Mouse (Mus musculus): ENCODE data around the gene Pacrg. TPM values are rescaled to one million over a fixed set of nuclear protein-coding genes. Genes with fewer than 3 reads are reported as not detected.
A peak's percentile ranks its signal among the peaks of the same experiment; 100 is the strongest.

Gene Pacrg
- total RNA-seq, 2 experiments from 2014 or later, result 22.9 to 24.3 TPM

GRCm38 (mm10) chr17:10507466-10507865, 332.6 kb downstream of the Pacrg start:
- TF ChIP-seq CTCF (conservative IDR thresholded peaks at IDR 0.05), result no peak
- Histone ChIP-seq H3K27ac (peak overlapping the region; percentile 92), H3K4me3 (no peak overlapping the region)
- peak; percentile 47 to 76 for DNase-seq (ENCODE audit: low spot score in 2 of 2)

GRCm38 (mm10) chr17:10506896-10507295, 333.2 kb downstream of the Pacrg start:
- Histone ChIP-seq H3K4me3 (no peak overlapping the region), H3K27ac (peak overlapping the region; percentile 92)
- no peak for DNase-seq (ENCODE audit: low spot score in 2 of 2)
- no peak for TF ChIP-seq CTCF (conservative IDR thresholded peaks at IDR 0.05)

GRCm38 (mm10) chr17:10501439-10501838, 338.7 kb downstream of the Pacrg start:
- H3K4me3 ChIP-seq, result no peak overlapping the region
- H3K27ac ChIP-seq, result peak overlapping the region; percentile 19; the same call in 1 of the 2 replicates
- TF ChIP-seq CTCF (conservative IDR thresholded peaks at IDR 0.05), result no peak
- DNase-seq (ENCODE audit: low spot score in 2 of 2), result no peak

GRCm38 (mm10) chr17:10500795-10501432, 339.2 kb downstream of the Pacrg start:
- peak; percentile 70 for TF ChIP-seq CTCF (conservative IDR thresholded peaks at IDR 0.05)
- DNase-seq (ENCODE audit: low spot score in 2 of 2), result no peak

DNA sequence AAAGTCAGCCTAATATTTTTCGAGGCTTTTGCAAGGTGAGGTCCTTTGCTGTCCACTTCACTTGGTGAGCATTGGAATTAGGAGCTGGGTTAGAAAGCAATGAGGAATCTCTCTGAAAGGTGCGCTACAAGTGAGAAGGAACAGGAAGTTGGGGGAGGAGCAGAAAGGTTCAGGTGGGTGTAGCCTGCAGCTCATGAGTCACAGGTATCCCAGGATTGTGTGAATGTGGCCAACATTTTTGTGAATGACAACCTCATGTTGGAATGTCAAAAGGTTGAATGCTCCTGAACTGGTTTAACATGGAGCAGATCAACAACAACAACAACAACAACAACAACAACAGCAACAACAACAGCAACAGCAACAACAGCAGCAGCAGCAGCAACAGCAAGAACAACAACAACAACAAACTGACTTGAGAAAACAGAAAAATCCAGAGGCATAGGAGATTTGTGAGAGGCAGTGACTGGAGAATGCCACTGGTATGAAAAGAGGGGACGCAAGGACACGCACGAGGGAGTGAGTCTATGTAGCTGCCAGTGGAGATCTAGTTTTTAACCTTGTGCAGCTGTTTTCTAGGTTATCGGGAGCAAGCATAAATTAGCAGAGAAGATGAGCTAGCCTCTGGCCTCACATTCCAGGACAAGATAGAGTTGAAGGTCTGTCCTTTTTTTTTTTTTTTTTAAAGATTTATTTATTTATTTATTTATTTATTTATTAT, 341.0 kb downstream of the Pacrg start:
- no peak overlapping the region; the same call in 1 of the 2 replicates for H3K27ac ChIP-seq
- no peak for TF ChIP-seq CTCF (conservative IDR thresholded peaks at IDR 0.05)
- DNase-seq (ENCODE audit: low spot score in 2 of 2), result no peak
- H3K4me3 ChIP-seq, result no peak overlapping the region

More at GRCm38 (mm10) chr17:10500795-10501432, 339.2 kb downstream of the Pacrg start:
- Histone ChIP-seq H3K27ac (peak overlapping the region; percentile 19; the same call in 1 of the 2 replicates), H3K4me3 (no peak overlapping the region)

- no peak for DNase-seq (ENCODE audit: low spot score in 2 of 2)
- no peak for TF ChIP-seq CTCF (conservative IDR thresholded peaks at IDR 0.05)
- peak overlapping the region; percentile 59; the same call in 1 of the 2 replicates for H3K27ac ChIP-seq
- no peak overlapping the region for H3K4me3 ChIP-seq
Measured at GRCm38 (mm10) chr17:10497781-10498420, 342.2 kb downstream of the Pacrg start.

GRCm38 (mm10) chr17:10496066-10496465, 344.0 kb downstream of the Pacrg start:
- no peak for TF ChIP-seq CTCF (conservative IDR thresholded peaks at IDR 0.05)
- Histone ChIP-seq H3K4me3 (peak overlapping the region; percentile 6; the same call in 1 of the 2 replicates), H3K27ac (peak overlapping the region; percentile 76)
- no peak for DNase-seq (ENCODE audit: low spot score in 2 of 2)

DNA sequence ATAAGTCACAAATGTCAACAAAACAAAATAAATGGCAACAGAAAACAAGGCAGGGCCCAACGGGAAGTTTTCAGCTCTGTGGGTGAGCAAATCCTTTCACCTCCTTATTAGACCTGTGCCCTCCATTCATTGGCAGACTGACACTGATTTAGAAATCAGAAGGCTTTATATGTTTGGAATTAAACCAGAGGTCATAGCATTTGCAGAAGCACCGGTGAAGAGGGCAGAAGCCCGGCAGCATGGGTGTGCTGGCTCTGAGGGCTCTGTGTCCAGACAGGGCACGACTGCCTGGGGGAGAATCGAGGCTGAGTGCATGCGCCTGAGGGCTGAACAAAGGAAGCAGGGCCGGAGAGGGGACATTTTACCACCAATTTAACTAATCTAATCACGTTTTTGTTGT, 344.5 kb downstream of the Pacrg start:
- Histone ChIP-seq H3K4me3 (no peak overlapping the region), H3K27ac (peak overlapping the region; percentile 76)
- TF ChIP-seq CTCF (conservative IDR thresholded peaks at IDR 0.05), result no peak
- no peak for DNase-seq (ENCODE audit: low spot score in 2 of 2)

DNA sequence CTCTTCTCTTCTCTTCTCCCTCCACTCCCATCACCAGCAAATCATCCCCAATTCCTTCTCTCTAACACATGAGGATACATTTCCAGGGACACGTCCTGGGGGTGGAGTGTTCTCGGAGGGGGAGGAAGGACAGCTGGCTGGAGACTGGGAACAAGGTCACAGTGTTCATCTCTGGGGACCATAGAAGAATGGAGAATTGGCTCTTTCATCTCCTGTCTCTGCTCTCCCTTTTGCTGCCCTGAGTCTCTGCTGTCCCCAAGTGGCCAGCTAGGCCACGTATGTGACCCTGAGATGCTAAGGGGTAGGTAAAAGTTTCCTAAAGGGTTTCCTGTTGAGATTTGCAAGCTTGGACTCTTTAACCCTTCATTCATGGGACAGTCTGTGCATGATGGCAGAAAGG, 347.0 kb downstream of the Pacrg start:
- TF ChIP-seq CTCF (conservative IDR thresholded peaks at IDR 0.05), result peak; percentile 80
- peak in 1 of 2 experiments; percentile 59 for DNase-seq (ENCODE audit: low spot score in 2 of 2)
- H3K4me3 ChIP-seq, result no peak overlapping the region
- peak overlapping the region; percentile 76 for H3K27ac ChIP-seq

GRCm38 (mm10) chr17:10490374-10491169, 349.5 kb downstream of the Pacrg start:
- peak overlapping the region; percentile 76 for H3K27ac ChIP-seq
- no peak overlapping the region for H3K4me3 ChIP-seq
- DNase-seq (ENCODE audit: low spot score in 2 of 2), result no peak
- no peak for TF ChIP-seq CTCF (conservative IDR thresholded peaks at IDR 0.05)

DNA sequence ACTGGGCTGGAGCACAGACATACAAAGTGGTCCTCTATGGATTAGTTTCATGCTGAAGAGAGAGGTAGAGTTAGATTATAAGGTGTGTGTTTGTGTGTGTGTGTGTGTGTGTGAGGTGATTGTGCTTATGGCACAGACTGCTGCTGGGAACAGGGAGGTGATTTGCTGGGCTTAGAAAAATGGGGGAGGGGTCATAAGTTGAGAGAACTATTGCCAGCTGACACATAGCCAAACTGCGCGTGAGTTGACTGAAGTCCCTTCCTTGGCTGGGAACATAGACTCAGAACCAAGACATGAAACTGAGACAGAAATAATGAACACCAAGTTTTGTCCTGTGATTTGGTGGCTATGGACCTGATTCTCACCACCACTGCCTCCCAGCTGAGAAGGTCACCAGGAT, 351.2 kb downstream of the Pacrg start:
- TF ChIP-seq CTCF (conservative IDR thresholded peaks at IDR 0.05), result no peak
- peak overlapping the region; percentile 76 for H3K27ac ChIP-seq
- no peak for DNase-seq (ENCODE audit: low spot score in 2 of 2)
- no peak overlapping the region for H3K4me3 ChIP-seq

DNA sequence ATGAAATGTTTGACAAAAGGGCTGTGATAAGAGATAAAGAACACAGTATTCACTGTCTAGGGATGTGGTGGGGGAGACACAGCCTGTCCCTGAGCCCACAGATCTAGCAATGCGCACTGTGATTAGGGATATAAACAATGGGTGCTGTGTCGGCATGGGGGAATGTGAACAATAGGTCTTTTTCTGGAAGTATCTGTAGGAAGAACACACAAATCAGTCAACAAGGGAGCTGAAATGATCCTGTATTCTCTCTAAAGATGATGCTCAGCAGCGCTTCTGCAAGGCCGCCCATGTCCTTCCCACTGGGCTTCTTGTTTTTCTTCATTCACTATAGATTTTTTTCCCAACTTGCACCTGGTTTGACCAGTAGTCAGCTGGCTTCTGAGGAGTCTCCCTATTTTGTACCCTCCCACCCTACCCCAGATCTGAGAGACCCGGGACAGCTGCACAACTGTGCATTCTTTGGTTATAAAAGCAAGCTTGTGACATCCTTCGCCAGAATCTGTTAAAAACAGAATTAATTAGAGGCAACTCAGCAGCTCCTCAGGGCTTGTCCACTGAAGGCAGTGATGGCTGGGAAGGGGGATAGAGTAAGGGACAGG, 356.1 kb downstream of the Pacrg start:
- TF ChIP-seq CTCF (conservative IDR thresholded peaks at IDR 0.05), result no peak
- peak overlapping the region; percentile 87 for H3K27ac ChIP-seq
- DNase-seq (ENCODE audit: low spot score in 2 of 2), result peak in 1 of 2 experiments; percentile 55
- no peak overlapping the region for H3K4me3 ChIP-seq
